Mouse (Mus musculus) limb, embryonic 11.5 days (tissue): Measurements from ENCODE around the gene Carnmt1. TPM values are rescaled to one million over a fixed set of nuclear protein-coding genes. Genes with fewer than 3 reads are reported as not detected.

Source experiments
- ATAC-seq: fragments of 200-750 bp; cut with Nextera tagmentation; 2 replicates; pipeline ENCODE4 v1.8.0; 2017; ENCODE audit warnings: low read depth; ENCODE audit not compliant: insufficient number of reproducible peaks, low FRiP score, low TSS enrichment
- DNase-seq: peaks from one replicate; pipeline ENCODE4 v3.0.0-alpha.2; 2015; ENCODE audit warnings: low spot score
- H3K27ac ChIP-seq: fragments of 300-500 bp; sonication (generic); replicated peaks from 2 replicates; pipeline ENCODE4 v1.5.1; 2014; ENCODE audit warnings: low read depth, mild to moderate bottlenecking, low read length
- H3K27me3 ChIP-seq: fragments of 300-500 bp; sonication (generic); 2 replicates; pipeline ENCODE4 v1.6.1; 2014; ENCODE audit warnings: mild to moderate bottlenecking, low read length, mixed read lengths; ENCODE audit not compliant: control insufficient read depth, insufficient read depth
- H3K36me3 ChIP-seq: fragments of 300-500 bp; sonication (generic); 2 replicates; pipeline ENCODE4 v1.6.1; 2014; ENCODE audit warnings: mild to moderate bottlenecking, low read length, moderate library complexity, mixed read lengths; ENCODE audit not compliant: control insufficient read depth, insufficient read depth
- H3K4me1 ChIP-seq: fragments of 300-500 bp; sonication (generic); 2 replicates; pipeline ENCODE4 v1.6.1; 2014; ENCODE audit warnings: low read length, mixed read lengths; ENCODE audit not compliant: control insufficient read depth, insufficient read depth
- H3K4me2 ChIP-seq: fragments of 300-500 bp; sonication (generic); 2 replicates; pipeline ENCODE4 v1.6.1; 2014; ENCODE audit warnings: low read depth, mild to moderate bottlenecking, moderate library complexity; ENCODE audit not compliant: severe bottlenecking
- H3K4me3 ChIP-seq: fragments of 300-500 bp; sonication (generic); 2 replicates; pipeline ENCODE4 v1.5.1; 2014; ENCODE audit warnings: low read depth, low read length
- H3K9ac ChIP-seq: fragments of 300-500 bp; sonication (generic); 2 replicates; pipeline ENCODE4 v1.6.1; 2014; ENCODE audit warnings: mild to moderate bottlenecking, low read length
- H3K9me3 ChIP-seq: fragments of 300-500 bp; sonication (generic); 2 replicates; pipeline ENCODE4 v1.6.1; 2016; ENCODE audit warnings: low read length; ENCODE audit not compliant: control insufficient read depth
- WGBS: fragments of 180-500 bp; shearing (Covaris S2); extraction: QIAGEN DNeasy Blood & Tissue Kit; methylation state at CpG from one replicate; pipeline ENCODE4 v1.1.7; 2014; 5-methylcytosine and 5-hydroxymethylcytosine counted together
- polyA plus RNA-seq: library from polyadenylated mRNA; unstranded; fragments of >200 nt; fragmentation: Nextera tagmentation; extraction: Ambion mirVana; gene quantifications from 2 replicates; pipeline ENCODE4 v1.2.1, GENCODE M21; 2014

Gene Carnmt1
- polyA plus RNA-seq, 1 experiment from 2014 or later: 36.6 TPM

- DNase-seq: no peak
- Histone ChIP-seq H3K4me1 (no peaks in the 10 kb centered on the region), H3K4me2 (no peak overlapping the region), H3K9me3 (no peaks in the 10 kb centered on the region), H3K27me3 (no peaks in the 10 kb centered on the region), H3K36me3 (no peaks in the 10 kb centered on the region), H3K4me3 (no peak overlapping the region), H3K27ac (no peak overlapping the region), H3K9ac (no peak overlapping the region)
- ATAC-seq: no peak
- WGBS: 72% methylated on average over 5 of the region's 5 CpGs
These were observed 32.6 kb upstream of the Carnmt1 start for GRCm38 (mm10) chr19:18637954-18638353.

GRCm38 (mm10) chr19:18638949-18639348 is 31.6 kb upstream of the Carnmt1 start:
- H3K4me3 ChIP-seq: no peak overlapping the region
- WGBS: 65% methylated on average over 5 of the region's 5 CpGs
- no peak overlapping the region for H3K4me2 ChIP-seq
- no peak overlapping the region for H3K9ac ChIP-seq
- no peaks in the 10 kb centered on the region for H3K27me3 ChIP-seq
- no peak overlapping the region for H3K27ac ChIP-seq
- no peaks in the 10 kb centered on the region for H3K36me3 ChIP-seq
- DNase-seq: no peak
- no peak for ATAC-seq
- H3K4me1 ChIP-seq: no peaks in the 10 kb centered on the region
- no peaks in the 10 kb centered on the region for H3K9me3 ChIP-seq

- no peak for DNase-seq
- 19% methylated on average over 2 of the region's 2 CpGs for WGBS
- no peaks in the 10 kb centered on the region for H3K36me3 ChIP-seq
These were observed 31.0 kb upstream of the Carnmt1 start for GRCm38 (mm10) chr19:18639552-18639951.

GRCm38 (mm10) chr19:18641001-18641400 is 29.6 kb upstream of the Carnmt1 start:
- 54% methylated on average over 4 of the region's 4 CpGs for WGBS
- Histone ChIP-seq H3K9me3 (no peaks in the 10 kb centered on the region), H3K27me3 (no peaks in the 10 kb centered on the region), H3K9ac (no peak overlapping the region), H3K4me1 (no peaks in the 10 kb centered on the region), H3K4me2 (no peak overlapping the region), H3K27ac (no peak overlapping the region), H3K36me3 (no peaks in the 10 kb centered on the region), H3K4me3 (no peak overlapping the region)
- DNase-seq: no peak
- no peak for ATAC-seq

More at GRCm38 (mm10) chr19:18639552-18639951, 31.0 kb upstream of the Carnmt1 start:
- no peak overlapping the region for H3K9ac ChIP-seq
- H3K27me3 ChIP-seq: no peaks in the 10 kb centered on the region
- H3K4me1 ChIP-seq: no peaks in the 10 kb centered on the region
- no peak overlapping the region for H3K4me3 ChIP-seq
- no peaks in the 10 kb centered on the region for H3K9me3 ChIP-seq
- H3K4me2 ChIP-seq: no peak overlapping the region
- no peak for ATAC-seq
- no peak overlapping the region for H3K27ac ChIP-seq

GRCm38 (mm10) chr19:18643411-18643810 is 27.2 kb upstream of the Carnmt1 start:
- H3K4me3 ChIP-seq: no peak overlapping the region
- no peak overlapping the region for H3K4me2 ChIP-seq
- no peak for DNase-seq
- H3K27ac ChIP-seq: no peak overlapping the region
- no peaks in the 10 kb centered on the region for H3K27me3 ChIP-seq
- no peaks in the 10 kb centered on the region for H3K9me3 ChIP-seq
- H3K4me1 ChIP-seq: no peaks in the 10 kb centered on the region
- 73% methylated on average over 4 of the region's 4 CpGs for WGBS
- no peaks in the 10 kb centered on the region for H3K36me3 ChIP-seq
- H3K9ac ChIP-seq: no peak overlapping the region
- ATAC-seq: no peak

- DNase-seq (no peak), ATAC-seq (no peak)
- H3K4me3 ChIP-seq: no peak overlapping the region
- H3K4me2 ChIP-seq: no peak overlapping the region
- H3K4me1 ChIP-seq: no peaks in the 10 kb centered on the region
- H3K9ac ChIP-seq: no peak overlapping the region
- H3K27me3 ChIP-seq: no peaks in the 10 kb centered on the region
- H3K36me3 ChIP-seq: no peaks in the 10 kb centered on the region
- H3K9me3 ChIP-seq: no peaks in the 10 kb centered on the region
- WGBS: 76% methylated on average over 6 of the region's 6 CpGs
- H3K27ac ChIP-seq: no peak overlapping the region
These were observed 26.5 kb upstream of the Carnmt1 start for GRCm38 (mm10) chr19:18644084-18644483.

- Histone ChIP-seq H3K27me3 (no peaks in the 10 kb centered on the region), H3K9ac (no peak overlapping the region), H3K4me2 (no peak overlapping the region), H3K36me3 (no peaks in the 10 kb centered on the region), H3K9me3 (no peaks in the 10 kb centered on the region), H3K4me1 (no peaks in the 10 kb centered on the region), H3K27ac (no peak overlapping the region), H3K4me3 (no peak overlapping the region)
- 68% methylated on average over 3 of the region's 3 CpGs for WGBS
- ATAC-seq (no peak), DNase-seq (no peak)
These were observed 24.2 kb upstream of the Carnmt1 start for GRCm38 (mm10) chr19:18646397-18646796.

- Histone ChIP-seq H3K9ac (no peak overlapping the region), H3K9me3 (no peaks in the 10 kb centered on the region), H3K4me3 (no peak overlapping the region), H3K4me2 (no peak overlapping the region), H3K4me1 (no peaks in the 10 kb centered on the region), H3K36me3 (no peaks in the 10 kb centered on the region), H3K27me3 (no peaks in the 10 kb centered on the region), H3K27ac (no peak overlapping the region)
- ATAC-seq: no peak
- WGBS: 80% methylated on average over 5 of the region's 5 CpGs
- DNase-seq: no peak
These were observed 23.6 kb upstream of the Carnmt1 start for GRCm38 (mm10) chr19:18646853-18647420.
